Mouse (Mus musculus) induced T-regulatory cell, adult 2 months (primary cell): ENCODE results near the gene B9d2.

Experiments
- DNase-seq: peaks from one replicate; pipeline ENCODE4 v3.0.0-alpha.2; 2012; ENCODE audit warnings: low read depth

The B9d2 gene

GRCm38 (mm10) chr7:25674719-25675300 is 5.8 kb upstream of the B9d2 start, which contains the start of gene Tmem91:
Gene Tmem91 (minus strand): TSS chr7:25675166.
- peak; percentile 44 for DNase-seq

DNA sequence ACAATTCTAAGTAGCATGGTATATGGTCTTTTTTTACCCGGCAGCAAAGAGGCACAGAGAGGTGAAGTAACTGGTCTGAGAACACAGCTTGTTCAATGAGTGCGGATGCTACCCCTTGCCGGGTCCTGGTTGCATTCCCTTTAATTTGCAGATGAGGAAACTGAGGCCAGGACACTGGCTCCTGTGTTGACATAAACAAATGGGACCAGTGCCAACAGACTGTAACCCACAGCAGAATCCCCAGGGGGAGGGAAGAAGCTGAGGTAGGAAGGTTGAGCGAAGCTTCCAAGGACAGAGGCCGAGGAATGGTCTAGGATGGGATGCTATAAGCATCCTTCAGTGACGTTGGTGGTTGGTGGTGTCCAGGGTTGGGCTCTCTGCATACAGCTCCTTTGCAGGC is 5.2 kb upstream of the B9d2 start:
- DNase-seq, result peak; percentile 21

- no peak for DNase-seq
These were observed 4.3 kb upstream of the B9d2 start for GRCm38 (mm10) chr7:25676085-25676781.

- DNase-seq, result no peak
These were observed 3.6 kb upstream of the B9d2 start for GRCm38 (mm10) chr7:25677013-25677412.

DNA sequence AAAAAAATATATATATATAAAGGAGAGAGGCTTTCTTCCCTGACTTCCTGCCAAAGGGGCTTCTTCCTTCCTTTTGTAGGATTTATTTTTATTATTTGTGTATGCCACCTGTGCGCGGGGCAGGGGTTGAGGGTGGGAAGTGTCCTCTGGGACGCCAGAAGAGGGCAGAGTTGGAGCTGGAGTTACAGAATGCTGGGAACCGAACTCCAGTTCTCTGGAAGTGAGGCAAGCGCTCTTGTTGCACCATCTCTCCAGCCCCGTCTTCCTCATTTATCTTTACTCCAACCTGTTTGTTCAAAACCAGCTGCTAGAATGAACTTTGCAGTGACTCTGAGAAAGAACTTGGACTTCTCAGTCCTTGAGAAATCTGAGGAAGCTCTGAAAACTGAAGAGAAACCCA is 609 bp upstream of the B9d2 start:
- no peak for DNase-seq

DNA sequence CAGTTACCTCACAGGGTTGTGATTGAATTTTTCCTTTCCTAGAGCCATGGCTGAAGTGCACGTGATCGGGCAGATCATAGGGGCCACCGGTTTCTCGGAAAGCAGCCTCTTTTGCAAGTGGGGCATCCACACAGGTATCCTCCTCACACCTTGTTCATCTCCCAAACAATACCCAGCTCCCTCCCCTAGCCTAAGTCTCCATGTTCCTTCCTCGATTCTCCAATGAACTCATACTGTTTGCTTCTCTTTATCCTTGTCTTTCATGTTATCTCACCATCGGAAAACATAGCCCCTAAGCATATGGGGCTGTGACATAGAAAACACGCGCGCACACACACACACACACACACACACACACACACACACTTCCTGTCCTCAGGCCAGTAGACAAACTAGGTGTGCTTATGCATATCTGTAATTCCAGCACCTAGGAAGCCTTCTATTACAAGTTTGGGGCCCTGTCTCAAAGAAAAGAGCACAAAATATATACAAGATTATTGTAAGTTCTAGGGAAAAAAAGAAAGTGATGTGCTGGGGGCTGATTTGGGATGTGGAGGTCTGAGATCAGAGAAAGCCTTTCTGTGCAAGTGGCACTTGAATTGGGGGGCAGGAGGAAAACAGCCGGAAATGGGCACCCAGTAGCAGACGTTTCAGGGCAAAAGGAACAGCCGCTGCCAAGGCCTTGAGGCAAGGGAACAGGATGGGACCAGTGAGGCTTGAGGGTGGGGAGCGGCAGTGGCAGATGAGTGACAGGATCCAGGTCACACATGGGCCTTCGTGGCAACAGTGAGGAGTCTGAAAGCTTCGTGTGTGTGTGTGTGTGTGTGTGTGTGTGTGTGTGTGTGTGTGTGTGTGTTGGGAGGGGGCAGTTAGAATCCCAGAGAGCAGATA is 1.0 kb downstream of the B9d2 start:
- peak; percentile 75 for DNase-seq

DNA sequence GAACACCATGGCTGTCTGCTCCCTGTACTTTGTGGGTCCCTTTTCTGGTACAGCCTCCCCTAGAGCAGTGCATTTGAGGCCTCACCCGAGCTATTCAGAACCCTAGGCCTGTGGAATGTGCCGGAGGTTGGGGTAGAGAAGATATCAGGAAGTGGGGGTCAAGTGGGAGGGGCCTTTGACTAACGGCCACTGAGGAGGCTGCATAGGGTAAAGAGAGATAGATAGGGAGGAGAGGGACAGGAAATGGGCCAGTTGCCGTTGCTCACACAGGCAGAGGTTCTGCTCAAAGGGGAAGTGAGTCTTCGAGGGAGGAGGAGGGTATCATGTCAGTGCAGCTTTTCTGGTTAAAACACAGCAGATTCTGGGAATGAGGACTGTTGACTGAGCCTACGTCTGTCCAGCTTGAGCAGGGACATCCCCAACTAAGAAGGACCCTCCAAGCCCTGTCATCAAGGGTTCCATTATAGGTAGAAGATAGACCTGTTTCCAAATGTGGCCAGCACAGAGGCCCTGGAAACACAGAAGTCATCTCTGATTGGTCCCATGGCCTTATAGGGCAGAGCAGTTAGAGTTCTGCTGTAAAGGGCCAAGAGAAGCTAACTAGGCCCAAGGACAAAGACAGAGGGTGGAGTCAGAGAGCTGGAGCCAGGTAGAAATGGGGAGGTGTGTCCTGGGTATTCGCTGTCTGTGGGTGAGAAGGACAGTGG is 3.0 kb downstream of the B9d2 start:
- peak; percentile 88 for DNase-seq

DNA sequence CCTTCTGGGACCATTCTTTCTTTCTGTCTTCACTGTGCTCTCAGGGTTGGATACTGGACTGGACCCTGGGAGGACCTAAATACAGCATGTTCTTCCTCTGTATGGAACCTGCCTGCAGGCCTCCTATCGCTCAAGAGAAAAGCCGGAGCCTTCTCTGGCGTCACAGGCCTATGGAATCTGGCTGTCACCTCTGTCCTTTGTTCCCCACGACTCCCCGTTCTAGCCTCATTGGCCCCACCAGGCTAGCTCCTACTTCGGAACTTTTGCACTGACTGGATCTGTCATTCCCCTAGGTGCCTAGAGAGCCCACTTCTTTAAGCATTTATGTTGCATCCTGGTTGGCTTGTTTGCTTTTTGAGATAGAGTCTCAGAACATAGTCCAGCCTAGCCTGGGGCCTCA is 4.1 kb downstream of the B9d2 start:
- DNase-seq, result no peak

DNA sequence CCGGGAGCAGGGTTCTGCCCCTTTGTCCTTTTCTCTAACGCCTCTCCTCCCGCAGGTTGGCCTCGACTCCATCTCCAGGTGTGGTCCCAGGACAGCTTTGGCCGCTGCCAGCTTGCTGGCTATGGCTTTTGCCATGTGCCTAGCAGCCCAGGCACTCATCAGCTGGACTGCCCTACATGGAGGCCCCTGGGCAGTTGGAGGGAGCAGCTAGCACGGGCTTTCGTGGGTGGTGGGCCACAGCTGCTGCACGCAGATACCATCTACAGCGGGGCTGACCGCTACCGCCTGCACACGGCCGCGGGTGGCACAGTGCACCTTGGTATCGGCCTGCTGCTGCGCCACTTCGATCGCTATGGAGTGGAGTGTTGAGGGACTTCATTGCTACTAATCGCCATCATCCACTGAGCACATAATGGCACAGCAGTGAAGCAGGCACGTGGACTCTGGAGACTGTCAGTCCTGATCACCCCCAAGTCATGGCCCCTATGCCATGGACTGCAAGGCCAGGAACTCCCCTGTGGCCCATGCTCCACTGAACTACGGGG is 5.4 kb downstream of the B9d2 start:
- no peak for DNase-seq

GRCm38 (mm10) chr7:25686680-25687531 is 6.3 kb downstream of the B9d2 start, which contains the start of gene Tgfb1:
Gene Tgfb1 (plus strand): TSS chr7:25687002.
- DNase-seq, result peak; percentile 93

- DNase-seq, result peak; percentile 76
These were observed 7.3 kb downstream of the B9d2 start for GRCm38 (mm10) chr7:25687811-25688401.

DNA sequence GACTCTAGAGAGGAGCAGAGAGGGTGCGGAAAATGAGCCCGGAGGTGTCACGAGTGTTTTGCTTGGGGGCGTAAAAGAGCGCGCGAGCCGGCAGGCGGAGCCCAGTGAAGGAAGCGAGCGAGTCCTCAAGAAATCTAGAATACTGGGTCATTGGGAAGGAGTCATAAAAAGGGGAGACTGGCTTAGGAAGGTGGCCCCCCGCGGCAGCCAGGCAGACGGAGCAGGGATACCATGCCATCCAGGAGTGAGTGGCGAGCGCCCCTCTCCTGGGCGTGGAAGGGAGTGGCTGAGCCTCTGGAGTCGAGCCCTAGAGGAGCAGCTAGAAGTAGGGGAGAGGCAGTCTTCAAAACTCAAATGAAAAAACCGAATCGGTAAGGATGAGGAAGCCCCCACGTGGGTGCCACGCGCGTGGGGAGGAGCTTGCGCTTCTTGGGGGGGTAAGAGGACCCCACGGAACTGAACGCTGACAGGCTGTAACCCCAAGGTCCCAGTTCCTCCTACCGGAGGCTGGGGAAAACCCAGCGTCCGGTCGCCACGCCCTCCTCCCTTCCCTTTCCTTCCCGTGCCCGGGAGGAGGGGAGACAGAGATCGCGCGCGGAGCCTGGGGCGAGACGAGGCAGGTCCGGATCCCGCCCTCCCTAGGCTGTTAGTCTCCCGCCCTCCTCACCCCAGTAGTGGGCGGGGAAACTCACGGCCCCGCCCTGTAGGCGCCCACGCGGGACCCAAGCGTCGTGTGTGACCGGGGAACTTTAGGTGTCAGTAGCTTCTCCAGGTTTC is 8.4 kb downstream of the B9d2 start:
- peak; percentile 96 for DNase-seq

GRCm38 (mm10) chr7:25689603-25690021 is 9.0 kb downstream of the B9d2 start:
- DNase-seq, result no peak

GRCm38 (mm10) chr7:25690051-25690450 is 9.5 kb downstream of the B9d2 start:
- DNase-seq, result no peak

DNA sequence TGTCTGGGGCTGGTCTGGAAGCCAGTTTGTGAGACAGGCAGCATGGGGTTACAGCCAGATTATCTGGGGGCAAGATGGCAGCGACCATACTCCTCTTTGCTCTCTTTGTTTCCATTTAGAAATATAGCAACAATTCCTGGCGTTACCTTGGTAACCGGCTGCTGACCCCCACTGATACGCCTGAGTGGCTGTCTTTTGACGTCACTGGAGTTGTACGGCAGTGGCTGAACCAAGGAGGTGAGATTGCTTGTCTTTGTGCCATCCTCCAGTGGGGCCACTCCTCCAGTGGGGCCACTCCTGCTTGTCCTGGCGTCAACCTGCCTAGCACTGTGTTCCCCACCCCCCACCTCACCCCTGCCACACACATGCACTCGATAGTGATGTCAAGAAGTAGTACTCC is 13.5 kb downstream of the B9d2 start:
- DNase-seq, result no peak

DNA sequence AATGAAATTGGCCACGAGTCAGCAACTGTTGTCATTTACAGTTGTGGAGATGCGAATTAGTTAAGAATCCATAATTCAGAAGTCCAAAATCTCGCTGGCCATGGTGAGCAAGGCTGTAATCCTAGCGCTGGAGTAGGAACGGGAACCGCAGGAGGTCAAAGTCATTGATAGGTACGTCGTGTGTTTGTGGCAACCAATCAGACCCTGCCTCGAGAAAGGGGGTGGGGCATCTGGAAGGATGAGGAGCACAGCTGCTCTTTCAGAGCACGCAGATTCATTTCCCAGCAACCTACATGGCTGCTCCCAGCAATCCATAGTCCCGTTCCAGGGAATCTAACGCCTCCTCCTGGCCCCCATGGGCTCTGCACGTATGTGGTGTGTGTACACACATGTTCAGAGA is 19.3 kb downstream of the B9d2 start:
- DNase-seq, result no peak

DNA sequence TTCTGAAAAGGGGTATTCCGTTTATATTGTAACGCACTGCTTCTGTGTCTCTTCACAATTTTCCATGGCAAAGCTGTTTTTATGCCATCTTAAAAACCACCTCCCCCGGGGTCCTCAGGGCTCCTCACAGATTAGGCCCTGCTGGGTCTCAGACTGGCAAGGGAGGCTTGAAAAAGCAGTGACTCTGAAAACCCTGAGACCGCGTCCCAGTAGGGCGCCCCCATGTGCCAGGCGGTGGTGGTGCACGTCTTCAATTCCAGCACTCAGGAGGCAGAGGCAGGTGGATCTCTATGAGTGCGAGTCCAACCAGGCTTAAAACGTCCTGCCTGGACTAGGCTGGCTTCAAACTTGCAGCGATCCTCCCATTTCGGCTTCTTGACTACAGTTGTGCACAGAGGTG is 20.2 kb downstream of the B9d2 start:
- DNase-seq, result peak; percentile 54

- DNase-seq, result peak; percentile 58
These were observed 21.8 kb downstream of the B9d2 start for GRCm38 (mm10) chr7:25702350-25702749.

DNA sequence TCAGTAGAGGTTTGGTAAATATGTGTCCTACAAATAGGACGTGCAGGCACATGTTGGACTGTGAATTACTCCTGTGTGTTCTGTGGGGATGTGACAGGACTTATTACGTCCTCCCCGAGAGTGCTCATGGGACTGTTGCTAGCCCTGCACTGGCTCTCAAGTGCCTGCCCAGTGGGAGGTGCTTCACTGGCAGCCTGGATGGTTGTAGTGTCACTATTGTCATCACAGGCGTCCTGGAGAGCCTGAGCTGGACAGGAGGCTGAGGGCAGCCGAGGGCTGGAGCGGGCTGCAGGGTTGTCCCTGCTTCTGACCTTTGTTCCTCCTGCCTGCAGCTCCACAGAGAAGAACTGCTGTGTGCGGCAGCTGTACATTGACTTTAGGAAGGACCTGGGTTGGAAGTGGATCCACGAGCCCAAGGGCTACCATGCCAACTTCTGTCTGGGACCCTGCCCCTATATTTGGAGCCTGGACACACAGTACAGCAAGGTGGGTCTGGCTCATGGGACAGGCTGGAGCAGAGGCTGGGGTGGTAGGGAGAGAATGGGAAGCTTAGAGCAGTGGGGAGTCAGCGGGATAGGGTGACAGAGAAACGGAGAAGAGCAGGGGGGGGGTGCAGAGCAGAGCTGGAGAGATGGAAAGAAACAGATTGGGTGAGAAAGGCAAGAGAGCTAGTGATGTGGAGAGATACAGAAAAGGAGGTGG is 23.4 kb downstream of the B9d2 start:
- no peak for DNase-seq
